Mouse (Mus musculus): ENCODE measurements around the gene Pim3.
A peak's percentile ranks its signal among the peaks of the same experiment; 100 is the strongest.

Gene Pim3

GRCm38 (mm10) chr15:88859206-88859970, 2.6 kb upstream of the Pim3 start:
- no peak for DNase-seq

GRCm38 (mm10) chr15:88860781-88861180, 1.2 kb upstream of the Pim3 start:
- DNase-seq: no peak

- peak; percentile 77 for DNase-seq
Measured at GRCm38 (mm10) chr15:88862881-88863694, 1.1 kb downstream of the Pim3 start.

- DNase-seq: peak; percentile 95
Measured at GRCm38 (mm10) chr15:88863695-88864231, 1.8 kb downstream of the Pim3 start.

GRCm38 (mm10) chr15:88864270-88865030, 2.5 kb downstream of the Pim3 start:
- peak; percentile 79 for DNase-seq

- no peak for DNase-seq
Measured at GRCm38 (mm10) chr15:88865061-88865460, 3.1 kb downstream of the Pim3 start.

GRCm38 (mm10) chr15:88865888-88866695, 4.1 kb downstream of the Pim3 start:
- peak; percentile 44 for DNase-seq

- DNase-seq: no peak
Measured at GRCm38 (mm10) chr15:88866934-88867356, 5.0 kb downstream of the Pim3 start.

GRCm38 (mm10) chr15:88867368-88868023, 5.5 kb downstream of the Pim3 start:
- DNase-seq: peak; percentile 91

- DNase-seq: peak; percentile 82
Measured at GRCm38 (mm10) chr15:88868024-88868742, 6.2 kb downstream of the Pim3 start.

- peak; percentile 83 for DNase-seq
Measured at GRCm38 (mm10) chr15:88870418-88871185, 8.6 kb downstream of the Pim3 start.

GRCm38 (mm10) chr15:88874061-88874460, 12.1 kb downstream of the Pim3 start:
- no peak for DNase-seq

- DNase-seq: no peak
Measured at GRCm38 (mm10) chr15:88874477-88874876, 12.5 kb downstream of the Pim3 start.

GRCm38 (mm10) chr15:88875625-88876081, 13.7 kb downstream of the Pim3 start:
- peak; percentile 93 for DNase-seq

GRCm38 (mm10) chr15:88876155-88877020, 14.4 kb downstream of the Pim3 start:
- peak; percentile 87 for DNase-seq

- DNase-seq: no peak
Measured at GRCm38 (mm10) chr15:88877021-88877400, 15.0 kb downstream of the Pim3 start.

- DNase-seq: no peak
Measured at GRCm38 (mm10) chr15:88881253-88882044, 19.5 kb downstream of the Pim3 start.

- DNase-seq: no peak
Measured at GRCm38 (mm10) chr15:88882851-88883250, 20.9 kb downstream of the Pim3 start.
